Mouse (Mus musculus): Measurements from ENCODE around the gene Tbc1d1. TPM values are rescaled to one million over a fixed set of nuclear protein-coding genes. Genes with fewer than 3 reads are reported as not detected.
A peak's percentile ranks its signal among the peaks of the same experiment; 100 is the strongest.

Gene Tbc1d1
- polyA plus RNA-seq, 1 experiment: 41.8 TPM

DNA sequence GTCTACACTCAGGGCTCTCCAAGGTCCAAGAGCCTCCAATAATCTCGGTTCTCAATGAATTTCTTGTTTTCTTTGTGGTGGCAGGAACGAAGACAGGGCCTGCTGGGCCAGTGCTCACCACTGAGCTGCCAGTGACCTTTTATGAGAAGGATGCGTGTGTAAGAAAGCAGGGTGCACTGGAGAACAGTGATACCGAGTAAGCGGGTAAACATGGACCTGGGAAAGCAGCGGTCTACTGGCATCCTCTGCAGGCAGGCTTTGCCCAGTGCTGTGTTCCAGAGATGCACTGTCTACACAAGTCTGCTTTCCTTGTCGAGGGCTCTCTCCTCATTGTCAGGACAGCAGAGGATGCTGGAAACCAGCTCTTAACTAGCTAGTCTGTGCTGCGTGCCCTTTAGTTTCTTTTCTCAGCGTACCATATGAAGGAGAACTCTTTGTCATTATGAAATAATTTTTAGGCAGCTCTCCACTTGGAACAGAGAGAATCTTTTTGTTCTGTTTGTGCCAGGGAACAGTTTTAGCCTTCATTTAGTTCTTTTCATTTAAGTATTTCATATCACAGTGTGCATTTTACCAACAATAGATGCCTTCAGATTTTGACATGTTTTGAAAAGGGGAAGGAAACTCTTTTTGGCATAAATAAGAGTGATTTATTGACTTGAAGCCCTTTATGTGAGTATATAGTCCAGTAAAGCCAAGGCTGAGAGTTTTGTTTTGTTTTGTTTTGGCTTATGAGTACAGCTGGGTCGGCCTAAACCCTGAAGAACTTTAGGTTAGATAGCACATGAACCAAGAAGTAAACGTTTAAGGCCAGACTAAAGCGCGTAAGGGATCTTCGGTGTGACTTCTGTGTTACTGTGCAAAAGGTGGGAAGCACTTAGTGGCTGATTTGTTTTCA, 132.2 kb downstream of the Tbc1d1 start:
- H3K36me3 ChIP-seq (ENCODE audit: control insufficient read depth, insufficient read depth): peaks cover 5% of the 10 kb centered on the region
- no peak overlapping the region for H3ac ChIP-seq (ENCODE audit: control insufficient read depth, insufficient read length)
- H3K4me2 ChIP-seq (ENCODE audit: low read depth): no peak overlapping the region

DNA sequence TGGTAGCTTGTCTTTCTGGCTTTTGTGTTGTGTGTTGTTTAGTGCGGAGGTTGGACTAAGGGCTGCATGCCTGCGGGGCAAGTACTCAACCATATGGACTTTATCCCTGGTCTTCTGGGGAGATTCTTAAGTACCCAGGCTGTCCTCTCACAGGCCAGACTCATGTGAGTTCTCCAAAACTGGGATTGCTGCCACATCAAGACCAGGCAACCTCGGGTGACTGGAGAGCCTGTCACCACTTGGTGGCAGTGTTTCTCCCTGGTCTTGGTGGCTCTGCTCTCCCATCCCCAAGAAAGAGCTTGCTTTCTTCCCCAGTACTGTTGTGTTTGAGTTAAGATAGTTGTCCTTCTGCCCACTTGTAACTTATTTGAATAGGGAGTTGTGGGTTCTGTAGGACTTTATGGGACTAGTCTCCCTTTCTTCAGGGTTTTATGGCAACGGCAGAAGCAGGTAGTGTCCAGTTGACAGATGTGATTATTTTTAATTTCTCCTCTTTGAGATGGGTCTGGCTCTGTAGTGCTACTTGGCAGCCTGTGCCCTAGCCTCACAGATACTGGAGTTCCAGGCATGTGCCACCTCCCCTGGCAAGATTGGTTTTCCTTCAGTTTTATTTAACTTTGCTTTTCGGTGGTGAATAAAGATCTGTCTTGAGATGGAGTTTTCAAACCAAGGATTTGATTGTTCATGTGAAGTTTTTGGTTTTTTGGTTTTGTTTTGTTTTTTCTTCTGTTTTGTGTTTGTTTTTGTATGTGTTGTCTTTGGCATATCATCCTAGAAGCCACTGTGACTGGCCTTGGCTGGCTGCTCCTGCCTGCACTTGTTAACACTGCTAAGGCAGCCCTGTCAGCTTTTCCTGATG, 133.3 kb downstream of the Tbc1d1 start:
- no peaks in the 10 kb centered on the region for H3K27me3 ChIP-seq (ENCODE audit: control insufficient read depth, insufficient read depth, insufficient read length)
- no peak overlapping the region for H3K4me3 ChIP-seq
- H3K79me2 ChIP-seq (ENCODE audit: control insufficient read depth, insufficient read depth): no peaks in the 10 kb centered on the region
- TF ChIP-seq MYOD1 (IDR thresholded peaks at IDR 0.05; ENCODE audit: control insufficient read depth in 1 of 3, insufficient read length in 2 of 3, low read depth in 2 of 3) (peak in 1 of 3 experiments; percentile 9), REST (IDR thresholded peaks at IDR 0.05; ENCODE audit: insufficient read depth, insufficient read length) (no peak), E2F4 (IDR thresholded peaks at IDR 0.05; ENCODE audit: insufficient read depth) (no peak), POLR2A (IDR thresholded peaks at IDR 0.05; ENCODE audit: insufficient read length, low read depth) (no peak)
- H3K36me3 ChIP-seq (ENCODE audit: control insufficient read depth, insufficient read depth): peaks cover 6% of the 10 kb centered on the region
- H3K4me2 ChIP-seq (ENCODE audit: low read depth): no peak overlapping the region
- H3ac ChIP-seq (ENCODE audit: control insufficient read depth, insufficient read length): no peak overlapping the region

More for the DNA sequence above, 132.2 kb downstream of the Tbc1d1 start:
- TF ChIP-seq POLR2AphosphoS2 (IDR thresholded peaks at IDR 0.05; ENCODE audit: insufficient read length, low read depth) (no peak), CEBPB (IDR thresholded peaks at IDR 0.05; ENCODE audit: insufficient read depth, poor library complexity, severe bottlenecking) (no peak), SRF (IDR thresholded peaks at IDR 0.05; ENCODE audit: control insufficient read depth, insufficient read length, low read depth) (no peak), E2F4 (IDR thresholded peaks at IDR 0.05; ENCODE audit: insufficient read depth) (no peak), MYOD1 (IDR thresholded peaks at IDR 0.05; ENCODE audit: control insufficient read depth in 1 of 3, insufficient read length in 2 of 3, low read depth in 2 of 3) (no peak), USF1 (IDR thresholded peaks at IDR 0.05; ENCODE audit: low read depth) (no peak), TCF12 (IDR thresholded peaks at IDR 0.05; ENCODE audit: insufficient read depth, poor library complexity, severe bottlenecking) (no peak), POLR2A (IDR thresholded peaks at IDR 0.05; ENCODE audit: insufficient read length, low read depth) (no peak), TCF3 (IDR thresholded peaks at IDR 0.05; ENCODE audit: insufficient read length, low read depth) (no peak), MAX (IDR thresholded peaks at IDR 0.05; ENCODE audit: low read depth) (no peak), REST (IDR thresholded peaks at IDR 0.05; ENCODE audit: insufficient read depth, insufficient read length) (no peak), MYOG (IDR thresholded peaks at IDR 0.05; ENCODE audit: control insufficient read depth in 1 of 3, insufficient read depth in 1 of 3, insufficient read length in 2 of 3, low read depth in 2 of 3) (no peak)
- Histone ChIP-seq H3K79me2 (ENCODE audit: control insufficient read depth, insufficient read depth) (no peaks in the 10 kb centered on the region), H3K4me3 (no peak overlapping the region), H3K27me3 (ENCODE audit: control insufficient read depth, insufficient read depth, insufficient read length) (no peaks in the 10 kb centered on the region)

DNA sequence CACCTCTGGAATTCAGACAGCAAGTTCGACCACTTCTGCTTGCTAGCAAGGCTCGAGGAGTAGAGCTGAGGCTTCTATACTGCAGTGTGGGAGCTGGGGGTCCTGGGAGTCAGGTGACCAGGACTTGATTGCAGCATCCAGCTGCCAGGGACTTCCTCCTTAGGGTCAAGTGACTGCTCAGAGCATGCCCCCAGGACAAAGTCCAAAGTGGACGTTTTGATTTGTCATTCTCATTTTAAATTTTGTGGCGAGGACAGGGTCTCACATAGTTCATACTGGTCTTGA, 133.9 kb downstream of the Tbc1d1 start:
- no peak overlapping the region for H3K4me2 ChIP-seq (ENCODE audit: low read depth)
- peaks cover 10% of the 10 kb centered on the region for H3K36me3 ChIP-seq (ENCODE audit: control insufficient read depth, insufficient read depth)
- H3K4me3 ChIP-seq: no peak overlapping the region
- H3ac ChIP-seq (ENCODE audit: control insufficient read depth, insufficient read length): no peak overlapping the region
- TF ChIP-seq TCF3 (IDR thresholded peaks at IDR 0.05; ENCODE audit: insufficient read length, low read depth) (no peak), MAX (IDR thresholded peaks at IDR 0.05; ENCODE audit: low read depth) (no peak), CEBPB (IDR thresholded peaks at IDR 0.05; ENCODE audit: insufficient read depth, poor library complexity, severe bottlenecking) (no peak), SRF (IDR thresholded peaks at IDR 0.05; ENCODE audit: control insufficient read depth, insufficient read length, low read depth) (no peak), POLR2A (IDR thresholded peaks at IDR 0.05; ENCODE audit: insufficient read length, low read depth) (no peak), MYOG (IDR thresholded peaks at IDR 0.05; ENCODE audit: control insufficient read depth in 1 of 3, insufficient read depth in 1 of 3, insufficient read length in 2 of 3, low read depth in 2 of 3) (no peak), MYOD1 (IDR thresholded peaks at IDR 0.05; ENCODE audit: control insufficient read depth in 1 of 3, insufficient read length in 2 of 3, low read depth in 2 of 3) (no peak), E2F4 (IDR thresholded peaks at IDR 0.05; ENCODE audit: insufficient read depth) (no peak), TCF12 (IDR thresholded peaks at IDR 0.05; ENCODE audit: insufficient read depth, poor library complexity, severe bottlenecking) (no peak), POLR2AphosphoS2 (IDR thresholded peaks at IDR 0.05; ENCODE audit: insufficient read length, low read depth) (no peak), USF1 (IDR thresholded peaks at IDR 0.05; ENCODE audit: low read depth) (no peak), REST (IDR thresholded peaks at IDR 0.05; ENCODE audit: insufficient read depth, insufficient read length) (no peak)
- H3K27me3 ChIP-seq (ENCODE audit: control insufficient read depth, insufficient read depth, insufficient read length): no peaks in the 10 kb centered on the region
- no peaks in the 10 kb centered on the region for H3K79me2 ChIP-seq (ENCODE audit: control insufficient read depth, insufficient read depth)

- no peaks in the 10 kb centered on the region for H3K79me2 ChIP-seq (ENCODE audit: control insufficient read depth, insufficient read depth)
- H3K36me3 ChIP-seq (ENCODE audit: control insufficient read depth, insufficient read depth): peaks cover 10% of the 10 kb centered on the region
- no peak overlapping the region for H3ac ChIP-seq (ENCODE audit: control insufficient read depth, insufficient read length)
- no peak overlapping the region for H3K4me2 ChIP-seq (ENCODE audit: low read depth)
- TF ChIP-seq SRF (IDR thresholded peaks at IDR 0.05; ENCODE audit: control insufficient read depth, insufficient read length, low read depth): no peak
- no peak for TF ChIP-seq CEBPB (IDR thresholded peaks at IDR 0.05; ENCODE audit: insufficient read depth, poor library complexity, severe bottlenecking)
- TF ChIP-seq TCF12 (IDR thresholded peaks at IDR 0.05; ENCODE audit: insufficient read depth, poor library complexity, severe bottlenecking): no peak
- TF ChIP-seq USF1 (IDR thresholded peaks at IDR 0.05; ENCODE audit: low read depth): no peak
- no peak for TF ChIP-seq POLR2A (IDR thresholded peaks at IDR 0.05; ENCODE audit: insufficient read length, low read depth)
- TF ChIP-seq MYOD1 (IDR thresholded peaks at IDR 0.05; ENCODE audit: control insufficient read depth in 1 of 3, insufficient read length in 2 of 3, low read depth in 2 of 3): no peak
- TF ChIP-seq MAX (IDR thresholded peaks at IDR 0.05; ENCODE audit: low read depth): no peak
- TF ChIP-seq E2F4 (IDR thresholded peaks at IDR 0.05; ENCODE audit: insufficient read depth): no peak
- H3K27me3 ChIP-seq (ENCODE audit: control insufficient read depth, insufficient read depth, insufficient read length): no peaks in the 10 kb centered on the region
- no peak overlapping the region for H3K4me3 ChIP-seq
These were observed 135.6 kb downstream of the Tbc1d1 start for GRCm38 (mm10) chr5:64291657-64292056.

Data from myocyte (in vitro differentiated cells).